Mouse (Mus musculus): ENCODE data around the gene Prkch.
"Not testable (repeated sequence)": the region's sequence is repeated elsewhere in the genome, so short reads cannot be mapped to it uniquely, and the experiment has no call there.

Gene Prkch

DNA sequence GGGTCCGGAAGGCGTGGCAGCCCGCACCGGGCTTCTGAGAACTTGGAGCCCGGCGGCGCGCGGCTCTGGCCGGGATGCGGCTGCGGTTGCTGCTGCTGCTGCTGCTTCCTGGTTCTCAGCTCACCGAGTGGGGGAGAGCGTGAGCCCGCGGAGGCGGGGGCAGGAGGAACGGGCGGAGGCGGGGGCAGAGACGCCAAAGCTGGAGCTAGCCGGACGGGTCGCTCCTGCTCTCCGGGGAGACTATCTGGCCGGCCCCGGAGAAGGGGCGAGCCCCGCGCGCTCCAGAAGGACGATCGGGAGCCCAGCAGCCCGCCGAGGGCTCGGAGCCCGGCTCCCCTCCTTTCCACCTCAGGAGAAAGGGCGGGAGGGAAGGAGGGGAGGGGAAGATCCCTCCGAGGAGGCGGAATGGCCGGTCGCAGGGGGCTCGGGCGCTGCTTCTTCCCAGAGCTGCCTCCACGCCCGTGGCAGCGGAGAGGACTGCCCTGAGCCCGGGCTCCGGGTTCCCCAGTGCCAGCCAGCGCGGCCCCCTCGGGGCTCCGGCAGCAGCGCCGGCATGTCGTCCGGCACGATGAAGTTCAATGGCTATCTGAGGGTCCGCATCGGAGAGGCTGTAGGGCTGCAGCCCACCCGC, at the start of gene Prkch:
Prkch (plus strand) TSS at position 187 of the 631 bp plus-strand sequence.
- Histone ChIP-seq H3K4me1 (replicated peaks; ENCODE audit: low read depth, low read length) (peaks cover 22% of the 10 kb centered on the region), H3K36me3 (ENCODE audit: insufficient read depth, low read length) (no peaks in the 10 kb centered on the region), H3K4me3 (replicated peaks; ENCODE audit: low read length) (peak within 1 kb of the TSS; percentile 86), H3K9me3 (ENCODE audit: low read length) (no peaks in the 10 kb centered on the region), H3K27me3 (ENCODE audit: insufficient read depth, low read length) (peaks cover 68% of the 10 kb centered on the region)
- TF ChIP-seq NANOG (IDR thresholded peaks at IDR 0.05; ENCODE audit: borderline replicate concordance, low read length) (no peak), POU5F1 (IDR thresholded peaks at IDR 0.05; ENCODE audit: borderline replicate concordance, low read length) (no peak), CTCF (conservative IDR thresholded peaks at IDR 0.05; ENCODE audit: low read length) (no peak)

DNA sequence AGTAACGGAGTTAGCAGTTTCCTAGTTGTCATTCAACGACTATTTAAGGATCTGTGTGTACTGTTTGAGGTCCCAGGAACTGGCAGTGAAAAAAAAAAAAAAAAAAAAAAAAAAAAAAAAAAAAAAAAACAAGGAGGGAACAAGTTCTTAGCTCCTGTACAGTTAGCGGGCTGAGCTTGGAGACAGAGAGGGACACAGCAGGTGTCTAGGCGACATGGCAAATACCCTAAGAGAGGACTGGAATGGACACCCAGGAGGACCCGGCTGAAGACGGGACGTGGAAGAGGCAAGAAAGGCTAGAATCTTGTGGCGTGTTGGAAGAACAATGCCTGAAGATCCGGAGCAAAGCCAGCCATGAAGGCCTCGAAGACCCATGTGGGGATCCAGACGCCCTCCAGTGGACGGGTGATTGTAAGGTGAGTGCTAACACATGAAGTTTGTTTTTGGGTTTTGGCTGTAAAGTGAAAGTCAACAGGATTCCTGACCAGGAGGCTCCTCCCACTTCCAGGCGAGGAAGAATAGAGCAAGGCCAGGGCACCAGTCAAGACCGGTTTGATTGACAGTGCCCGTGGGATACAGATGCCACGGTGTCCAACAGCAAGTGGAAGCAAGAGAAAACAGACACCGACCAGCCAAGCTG, 47.0 kb upstream of the Prkch start:
- Histone ChIP-seq H3K27me3 (ENCODE audit: insufficient read depth, low read length) (peaks cover 7% of the 10 kb centered on the region), H3K4me3 (replicated peaks; ENCODE audit: low read length) (no peak overlapping the region; the same call in 1 of the 2 replicates), H3K9me3 (ENCODE audit: low read length) (no peaks in the 10 kb centered on the region), H3K4me1 (replicated peaks; ENCODE audit: low read depth, low read length) (peaks cover 23% of the 10 kb centered on the region), H3K36me3 (ENCODE audit: insufficient read depth, low read length) (no peaks in the 10 kb centered on the region)
- TF ChIP-seq POU5F1 (IDR thresholded peaks at IDR 0.05; ENCODE audit: borderline replicate concordance, low read length) (no peak), CTCF (conservative IDR thresholded peaks at IDR 0.05; ENCODE audit: low read length) (peak; percentile 18; the same call in 1 of the 2 replicates)

DNA sequence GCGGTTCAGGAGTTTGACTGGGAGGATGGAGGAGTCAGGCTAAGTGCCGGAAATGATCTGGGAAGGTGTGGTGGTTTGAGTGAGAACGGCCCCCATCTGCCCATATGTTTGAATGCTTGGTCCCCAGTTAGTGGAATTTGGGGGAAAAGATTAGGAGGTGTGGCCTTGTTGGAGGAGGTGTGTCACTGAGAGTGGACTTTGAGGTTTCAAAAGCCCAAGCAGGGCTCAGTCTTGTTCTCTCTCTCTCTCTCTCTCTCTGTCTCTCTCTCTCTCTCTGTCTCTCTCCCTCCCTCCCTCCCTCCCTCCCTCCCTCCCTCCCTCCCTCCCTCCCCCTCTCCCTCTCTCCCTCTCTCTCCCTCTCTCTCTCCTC, 46.5 kb upstream of the Prkch start:
- not testable (repeated sequence) for H3K9me3 ChIP-seq (ENCODE audit: low read length); H3K4me3 ChIP-seq (replicated peaks; ENCODE audit: low read length); H3K36me3 ChIP-seq (ENCODE audit: insufficient read depth, low read length)
- peaks cover 12% of the 10 kb centered on the region for H3K27me3 ChIP-seq (ENCODE audit: insufficient read depth, low read length)
- H3K4me1 ChIP-seq (replicated peaks; ENCODE audit: low read depth, low read length): peaks cover 23% of the 10 kb centered on the region

DNA sequence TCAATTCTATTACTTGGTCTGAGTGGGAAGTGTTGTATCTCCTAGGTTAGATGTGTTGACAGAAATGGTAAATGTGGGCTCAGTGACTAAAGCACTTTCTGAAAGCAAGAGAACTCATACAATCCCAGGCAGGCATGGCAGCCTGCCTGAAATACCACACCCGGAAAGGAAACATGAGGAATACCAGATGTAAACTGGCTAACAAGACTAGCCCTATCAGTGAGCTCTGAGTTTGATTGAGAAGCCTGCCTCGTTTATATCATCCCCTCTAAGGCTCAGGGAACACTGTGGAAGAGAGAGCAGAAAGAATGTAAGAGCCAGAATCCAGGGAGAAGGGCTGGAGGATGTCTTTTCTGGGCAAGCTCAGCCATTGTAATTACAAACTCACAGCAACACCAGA, 45.4 kb upstream of the Prkch start:
- H3K4me3 ChIP-seq (replicated peaks; ENCODE audit: low read length): no peak overlapping the region
- TF ChIP-seq POU5F1 (IDR thresholded peaks at IDR 0.05; ENCODE audit: borderline replicate concordance, low read length) (no peak), CTCF (conservative IDR thresholded peaks at IDR 0.05; ENCODE audit: low read length) (no peak), NANOG (IDR thresholded peaks at IDR 0.05; ENCODE audit: borderline replicate concordance, low read length) (no peak)
- no peaks in the 10 kb centered on the region for H3K36me3 ChIP-seq (ENCODE audit: insufficient read depth, low read length)
- peaks cover 23% of the 10 kb centered on the region for H3K4me1 ChIP-seq (replicated peaks; ENCODE audit: low read depth, low read length)
- no peaks in the 10 kb centered on the region for H3K9me3 ChIP-seq (ENCODE audit: low read length)
- peaks cover 16% of the 10 kb centered on the region for H3K27me3 ChIP-seq (ENCODE audit: insufficient read depth, low read length)

DNA sequence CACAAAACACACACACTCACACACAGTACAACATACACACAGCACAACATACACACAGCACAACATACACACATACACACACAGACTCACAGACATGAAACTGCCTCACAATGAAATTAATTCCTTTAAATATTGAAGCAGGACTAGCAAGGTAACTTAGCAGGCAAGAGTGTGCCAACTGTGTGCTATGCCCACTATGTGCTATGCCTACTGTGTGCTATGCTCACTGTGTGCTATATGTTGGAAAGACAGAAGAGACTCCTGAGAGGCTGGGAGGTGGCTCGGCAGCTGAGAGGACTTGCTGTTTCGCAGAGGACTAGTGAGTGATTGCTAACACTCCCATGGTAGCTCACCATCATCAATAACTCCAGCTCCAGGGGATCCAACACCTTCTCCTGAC, 44.2 kb upstream of the Prkch start:
- H3K27me3 ChIP-seq (ENCODE audit: insufficient read depth, low read length): peaks cover 28% of the 10 kb centered on the region
- no peaks in the 10 kb centered on the region for H3K36me3 ChIP-seq (ENCODE audit: insufficient read depth, low read length)
- no peak overlapping the region for H3K4me3 ChIP-seq (replicated peaks; ENCODE audit: low read length)
- no peaks in the 10 kb centered on the region for H3K9me3 ChIP-seq (ENCODE audit: low read length)
- no peak for TF ChIP-seq CTCF (conservative IDR thresholded peaks at IDR 0.05; ENCODE audit: low read length)
- TF ChIP-seq NANOG (IDR thresholded peaks at IDR 0.05; ENCODE audit: borderline replicate concordance, low read length): no peak
- no peak for TF ChIP-seq POU5F1 (IDR thresholded peaks at IDR 0.05; ENCODE audit: borderline replicate concordance, low read length)
- peaks cover 32% of the 10 kb centered on the region for H3K4me1 ChIP-seq (replicated peaks; ENCODE audit: low read depth, low read length)

DNA sequence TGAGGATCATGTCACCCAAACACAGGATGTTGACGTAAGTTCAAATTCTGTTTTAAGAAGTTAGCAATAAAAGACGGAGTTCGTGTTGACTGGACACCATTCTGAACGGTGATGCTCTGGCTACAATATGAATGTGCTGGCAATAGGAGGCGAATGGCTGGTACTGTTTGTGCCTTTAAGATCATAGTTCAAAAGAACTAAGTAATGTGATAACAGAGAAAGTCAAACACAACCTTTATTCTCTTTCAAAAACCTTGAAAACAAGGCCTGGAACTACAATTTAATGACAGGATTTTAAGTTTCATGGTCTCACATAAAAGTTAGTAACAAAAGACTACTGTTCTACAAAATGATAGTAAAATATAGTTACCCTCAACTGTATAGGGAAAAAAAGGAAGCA, 41.4 kb upstream of the Prkch start:
- Histone ChIP-seq H3K9me3 (ENCODE audit: low read length) (no peaks in the 10 kb centered on the region), H3K4me1 (replicated peaks; ENCODE audit: low read depth, low read length) (peaks cover 38% of the 10 kb centered on the region), H3K36me3 (ENCODE audit: insufficient read depth, low read length) (no peaks in the 10 kb centered on the region), H3K27me3 (ENCODE audit: insufficient read depth, low read length) (peaks cover 46% of the 10 kb centered on the region), H3K4me3 (replicated peaks; ENCODE audit: low read length) (no peak overlapping the region)
- no peak for TF ChIP-seq CTCF (conservative IDR thresholded peaks at IDR 0.05; ENCODE audit: low read length)
- no peak for TF ChIP-seq POU5F1 (IDR thresholded peaks at IDR 0.05; ENCODE audit: borderline replicate concordance, low read length)
- no peak for TF ChIP-seq NANOG (IDR thresholded peaks at IDR 0.05; ENCODE audit: borderline replicate concordance, low read length)

DNA sequence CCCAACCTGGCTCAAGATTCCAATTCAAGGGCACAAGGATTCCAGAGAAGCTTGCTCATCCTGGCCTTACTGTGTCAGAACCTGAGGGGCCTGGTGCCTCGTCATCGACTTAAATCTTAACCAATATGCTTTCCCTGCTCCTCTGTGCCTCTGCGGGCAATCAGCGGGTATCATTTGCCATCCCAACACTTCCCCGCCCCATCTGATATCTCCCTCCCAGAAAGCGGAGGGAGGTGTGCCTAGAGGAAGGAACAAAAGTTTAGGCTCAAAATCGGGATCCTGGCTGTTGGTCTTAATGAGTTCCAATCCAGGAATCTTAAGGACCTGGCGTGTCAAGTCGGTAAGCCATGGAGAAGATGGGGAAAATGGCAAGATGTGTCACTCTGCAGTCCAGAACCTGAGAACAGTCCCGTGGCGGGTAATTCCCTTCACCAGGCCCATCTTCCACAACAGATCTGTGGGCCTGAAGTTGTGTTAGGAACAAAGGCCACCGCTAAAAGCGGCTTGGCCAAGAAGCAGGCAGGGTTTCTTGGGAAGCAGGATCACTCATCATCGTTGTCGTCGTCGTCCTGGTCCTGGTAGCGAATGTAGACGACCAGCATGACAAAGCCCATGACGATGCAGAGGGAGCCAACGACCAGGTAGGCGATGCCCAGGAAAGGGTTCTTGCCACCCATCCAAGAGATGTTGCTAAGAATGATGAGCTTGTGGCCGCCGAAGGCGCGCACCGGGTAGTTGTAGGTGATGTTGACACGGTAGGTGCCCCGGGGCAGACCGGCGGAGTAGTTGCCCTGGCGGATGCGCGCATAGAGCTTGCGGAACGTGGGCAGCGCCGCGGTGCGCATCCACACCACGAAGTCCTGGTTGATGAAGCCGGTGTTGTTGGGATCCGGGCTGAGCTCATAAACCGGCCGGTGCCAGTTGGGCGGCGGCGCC, 39.6 kb upstream of the Prkch start:
- peaks cover 44% of the 10 kb centered on the region for H3K4me1 ChIP-seq (replicated peaks; ENCODE audit: low read depth, low read length)
- H3K36me3 ChIP-seq (ENCODE audit: insufficient read depth, low read length): no peaks in the 10 kb centered on the region
- H3K4me3 ChIP-seq (replicated peaks; ENCODE audit: low read length): peak overlapping the region; percentile 82
- TF ChIP-seq CTCF (conservative IDR thresholded peaks at IDR 0.05; ENCODE audit: low read length) (no peak), POU5F1 (IDR thresholded peaks at IDR 0.05; ENCODE audit: borderline replicate concordance, low read length) (no peak), NANOG (IDR thresholded peaks at IDR 0.05; ENCODE audit: borderline replicate concordance, low read length) (no peak)
- H3K9me3 ChIP-seq (ENCODE audit: low read length): no peaks in the 10 kb centered on the region
- peaks cover 56% of the 10 kb centered on the region for H3K27me3 ChIP-seq (ENCODE audit: insufficient read depth, low read length)

DNA sequence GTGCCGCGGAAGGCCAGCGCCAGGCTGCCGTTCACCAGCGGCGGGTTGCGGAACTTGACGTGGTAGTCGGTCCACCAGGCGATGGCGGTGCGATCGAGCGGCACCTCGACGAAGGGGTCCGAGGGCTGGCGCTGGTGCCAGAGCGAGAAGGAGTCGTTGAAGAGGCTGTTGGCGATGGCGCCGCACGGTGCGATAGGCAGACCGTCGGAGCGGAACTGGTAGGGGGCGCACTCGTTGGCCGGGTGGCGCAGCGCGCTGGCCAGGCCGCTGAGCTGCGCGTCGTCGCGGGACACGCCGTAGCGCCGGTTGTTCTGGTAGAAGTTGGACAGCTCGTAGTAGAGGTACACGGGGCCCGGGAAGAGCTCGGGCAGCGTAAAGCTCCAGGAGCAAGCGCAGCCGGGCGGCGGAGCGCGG, 38.9 kb upstream of the Prkch start:
- Histone ChIP-seq H3K4me1 (replicated peaks; ENCODE audit: low read depth, low read length) (peaks cover 47% of the 10 kb centered on the region), H3K9me3 (ENCODE audit: low read length) (no peaks in the 10 kb centered on the region), H3K27me3 (ENCODE audit: insufficient read depth, low read length) (peaks cover 59% of the 10 kb centered on the region), H3K36me3 (ENCODE audit: insufficient read depth, low read length) (no peaks in the 10 kb centered on the region), H3K4me3 (replicated peaks; ENCODE audit: low read length) (peak overlapping the region; percentile 82)
- TF ChIP-seq NANOG (IDR thresholded peaks at IDR 0.05; ENCODE audit: borderline replicate concordance, low read length) (no peak), POU5F1 (IDR thresholded peaks at IDR 0.05; ENCODE audit: borderline replicate concordance, low read length) (no peak), CTCF (conservative IDR thresholded peaks at IDR 0.05; ENCODE audit: low read length) (no peak)

Data from E14TG2a.4 (cell line).